Mouse (Mus musculus) lung, postnatal 0 days (tissue): ENCODE data around the gene Spred2.

Experiments used
- CTCF ChIP-seq: IDR thresholded peaks from 2 replicates; pipeline ENCODE4 v1.5.1; 2016; ENCODE audit warnings: antibody characterized with exemption, mild to moderate bottlenecking
- EP300 ChIP-seq: IDR thresholded peaks from 2 replicates; pipeline ENCODE4 v1.6.1; 2016; ENCODE audit warnings: antibody characterized with exemption, mild to moderate bottlenecking, control low read depth

- TF ChIP-seq CTCF: no peak
- TF ChIP-seq EP300: no peak
Observed at GRCm38 (mm10) chr11:19893233-19893632, 30.9 kb upstream of the Spred2 start.
